In genomic region chr16:17200121-17200952, GRCm38 (mm10) we compare ENCODE assay signal across 8 mouse cellular contexts. TPM values are rescaled to one million over a fixed set of nuclear protein-coding genes. Genes with fewer than 3 reads are reported as not detected.
DNase-seq lines count a peak whose midpoint lies in the region; ATAC-seq and TF ChIP-seq lines count a peak whose summit lies in the region.

No protein-coding gene starts in this region.

- TF ChIP-seq CTCF in cerebellum, adult 2 months (IDR thresholded peaks at IDR 0.05; ENCODE audit: borderline replicate concordance, insufficient read depth, low read depth, low read length) = no peak

- H3K4me3 ChIP-seq in cerebellum, adult 2 months (replicated peaks; ENCODE audit: insufficient read depth, low read depth, low read length) = peak overlapping the region; percentile 99
- peak overlapping the region; percentile 70 for H3K4me3 ChIP-seq in midbrain, embryonic 16.5 days (ENCODE audit: low read depth, low read length)

- H3K9ac ChIP-seq in midbrain, embryonic 16.5 days (ENCODE audit: low read depth, low read length) = peak overlapping the region; percentile 98

- no peak for TF ChIP-seq POLR2A in cerebellum, adult 2 months (IDR thresholded peaks at IDR 0.05; ENCODE audit: borderline replicate concordance, insufficient read depth, low read length)

- WGBS in cerebellum, adult 2 months = 6% methylated on average over 24 of the region's 24 CpGs
- 10% methylated on average over 24 of the region's 24 CpGs for WGBS in midbrain, embryonic 16.5 days

- H3K4me1 ChIP-seq in cerebellum, adult 2 months (ENCODE audit: control insufficient read depth, insufficient read depth, low read length) = no peaks in the 10 kb centered on the region; the same call in 1 of the 2 replicates
- peaks cover 19% of the 10 kb centered on the region for H3K4me1 ChIP-seq in midbrain, embryonic 16.5 days (ENCODE audit: control insufficient read depth, insufficient read depth, low read length)

- no peaks in the 10 kb centered on the region for H3K9me3 ChIP-seq in midbrain, embryonic 16.5 days (replicated peaks; ENCODE audit: control insufficient read depth, low read length, poor library complexity, severe bottlenecking)

- ATAC-seq in midbrain, embryonic 16.5 days = peak; percentile 13

- DNase-seq in cerebellum, adult 2 months = no peak
- DNase-seq in cerebellum, postnatal 25 days = no peak
- peak; percentile 53 for DNase-seq in 3T3-L1 (ENCODE audit: low read depth, low spot score)
- peak; percentile 20 for DNase-seq in embryo, embryonic 9.5 days (ENCODE audit: extremely low spot score)
- DNase-seq in induced T-regulatory cell, adult 2 months (ENCODE audit: low read depth) = peak; percentile 70
- DNase-seq in adrenal gland, adult 8-10 months = no peak
- no peak for DNase-seq in left cerebral cortex, adult 18-20 months (ENCODE audit: low spot score in 2 of 2)

- H3K36me3 ChIP-seq in midbrain, embryonic 16.5 days (ENCODE audit: control insufficient read depth, insufficient read depth, low read length) = no peaks in the 10 kb centered on the region

- H3K27me3 ChIP-seq in cerebellum, adult 2 months (ENCODE audit: control insufficient read depth, insufficient read depth, low read length) = no peaks in the 10 kb centered on the region
- H3K27me3 ChIP-seq in midbrain, embryonic 16.5 days (ENCODE audit: control insufficient read depth, insufficient read depth, low read depth, low read length) = no peaks in the 10 kb centered on the region

- H3K4me2 ChIP-seq in midbrain, embryonic 16.5 days (ENCODE audit: low read length) = peak overlapping the region; percentile 76

- peak overlapping the region; percentile 62; the same call in 1 of the 2 replicates for H3K27ac ChIP-seq in cerebellum, adult 2 months (ENCODE audit: insufficient read depth, low read length)
- H3K27ac ChIP-seq in midbrain, embryonic 16.5 days (ENCODE audit: low read length) = peak overlapping the region; percentile 79

RNA-seq across cellular contexts. Expression of gene Ube2l3, which starts 2.1 kb away (rescaled TPM):
- 128 and 133 TPM in 2 replicates for polyA plus RNA-seq in cerebellum, adult 2 months (2012; rRNA removed)
- polyA plus RNA-seq in midbrain, embryonic 16.5 days (2015; fragmentation: Nextera tagmentation; extraction: Ambion mirVana) = 264 and 291 TPM in 2 replicates
- 100 to 1,000 TPM; 162 to 223 (median 198) TPM for total RNA-seq in adrenal gland, adult 8-10 months (2022)
- total RNA-seq in left cerebral cortex, adult 18-20 months (2021) = 100 to 1,000 TPM; 133 to 147 TPM

RNA-seq across cellular contexts. Expression of gene Rimbp3, which starts 8.1 kb away (rescaled TPM):
- 0.55 and 0.57 TPM in 2 replicates for polyA plus RNA-seq in cerebellum, adult 2 months (2012; rRNA removed)
- polyA plus RNA-seq in midbrain, embryonic 16.5 days (2015; fragmentation: Nextera tagmentation; extraction: Ambion mirVana) = 2.3 and 2.7 TPM in 2 replicates
- total RNA-seq in adrenal gland, adult 8-10 months (2022) = under 1 TPM in 2 of 4 experiments, not detected in 2; 0.09 to 0.14 TPM
- total RNA-seq in left cerebral cortex, adult 18-20 months (2021) = 1 to 10 TPM; 1.8 to 2.0 TPM

RNA-seq across cellular contexts. Expression of gene Hic2, which starts 33.0 kb away (rescaled TPM):
- polyA plus RNA-seq in cerebellum, adult 2 months (2012; rRNA removed) = 4.1 TPM in 2 replicates
- 7.6 and 9.5 TPM in 2 replicates for polyA plus RNA-seq in midbrain, embryonic 16.5 days (2015; fragmentation: Nextera tagmentation; extraction: Ambion mirVana)
- total RNA-seq in adrenal gland, adult 8-10 months (2022) = 1 to 10 TPM; 2.0 to 3.7 (median 3.4) TPM
- total RNA-seq in left cerebral cortex, adult 18-20 months (2021) = 1 to 10 TPM; 5.3 to 6.1 TPM

RNA-seq across cellular contexts. Expression of gene Ccdc116, which starts 53.3 kb away (rescaled TPM):
- 1.5 TPM in 2 replicates for polyA plus RNA-seq in cerebellum, adult 2 months (2012; rRNA removed)
- 3.3 and 4.4 TPM in 2 replicates for polyA plus RNA-seq in midbrain, embryonic 16.5 days (2015; fragmentation: Nextera tagmentation; extraction: Ambion mirVana)
- total RNA-seq in adrenal gland, adult 8-10 months (2022) = under 1 TPM; 0.35 to 0.66 (median 0.47) TPM
- 1 to 10 TPM; 1.6 to 4.4 TPM for total RNA-seq in left cerebral cortex, adult 18-20 months (2021)

RNA-seq across cellular contexts. Expression of gene Ydjc, which starts 55.9 kb away (rescaled TPM):
- polyA plus RNA-seq in cerebellum, adult 2 months (2012; rRNA removed) = 13.8 and 15.3 TPM in 2 replicates
- polyA plus RNA-seq in midbrain, embryonic 16.5 days (2015; fragmentation: Nextera tagmentation; extraction: Ambion mirVana) = 42.0 and 51.3 TPM in 2 replicates
- total RNA-seq in adrenal gland, adult 8-10 months (2022) = 10 to 100 TPM in 2 of 4 experiments, 1 to 10 TPM in 2; 7.3 to 16.8 (median 9.7) TPM
- total RNA-seq in left cerebral cortex, adult 18-20 months (2021) = 10 to 100 TPM; 23.7 to 26.4 TPM

Comparison
In these comparisons a context has a peak if more than half of its experiments do, and no peak if none do; other contexts are left out.
1. DNase-seq: peak in 3T3-L1 (single experiment), embryo, embryonic 9.5 days (single experiment) and induced T-regulatory cell, adult 2 months (single experiment); none in cerebellum, adult 2 months (0 of 2), cerebellum, postnatal 25 days (0 of 2), adrenal gland, adult 8-10 months (single experiment) and left cerebral cortex, adult 18-20 months (0 of 2).